Mouse (Mus musculus): ENCODE results near the gene Kazn.

Kazn gene

GRCm38 (mm10) chr4:142057529-142058216 lies 181.5 kb downstream of the Kazn start:
- peak in 1 of 2 experiments; percentile 42 for DNase-seq (ENCODE audit: low spot score in 2 of 2)

DNA sequence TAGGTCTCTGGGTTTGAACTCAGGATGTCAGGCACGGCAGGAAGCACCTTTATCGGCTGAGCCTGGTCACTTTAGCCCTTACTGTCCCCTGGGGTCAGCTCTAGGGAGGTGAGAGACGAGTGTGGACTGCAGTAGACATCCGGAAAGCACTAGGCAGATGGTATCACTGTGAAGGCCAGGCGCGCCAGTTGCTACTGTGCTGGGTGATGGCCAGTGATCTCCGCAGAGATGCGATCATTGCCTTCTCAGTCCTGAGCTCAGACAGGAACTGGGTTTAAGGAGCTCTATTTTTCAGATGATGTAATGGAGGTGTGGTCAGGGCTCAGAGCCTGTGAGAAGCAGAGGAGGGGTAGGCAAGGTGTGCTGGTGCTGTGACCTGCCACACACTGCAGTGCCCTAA lies 183.6 kb downstream of the Kazn start:
- DNase-seq (ENCODE audit: low spot score in 2 of 2), result no peak

DNA sequence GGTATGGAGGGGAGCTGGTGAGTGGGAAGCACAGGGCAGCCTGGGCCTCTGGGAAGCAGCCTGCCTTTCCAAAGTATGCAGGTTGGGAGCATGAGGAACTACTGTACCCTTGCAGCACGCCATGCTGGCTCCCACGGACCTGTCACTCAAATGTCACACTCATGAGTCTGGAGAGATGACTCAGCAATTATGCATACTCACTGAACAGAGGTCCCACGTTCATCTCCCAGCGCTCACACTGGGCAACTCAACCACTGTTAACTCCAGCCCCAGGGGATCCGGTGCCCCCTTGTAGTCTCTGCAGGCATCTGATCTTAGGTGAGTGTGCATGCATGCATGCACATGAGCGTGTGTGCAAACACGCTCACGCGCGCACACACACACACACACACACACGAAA lies 184.6 kb downstream of the Kazn start:
- no peak for DNase-seq (ENCODE audit: low spot score in 2 of 2)

DNA sequence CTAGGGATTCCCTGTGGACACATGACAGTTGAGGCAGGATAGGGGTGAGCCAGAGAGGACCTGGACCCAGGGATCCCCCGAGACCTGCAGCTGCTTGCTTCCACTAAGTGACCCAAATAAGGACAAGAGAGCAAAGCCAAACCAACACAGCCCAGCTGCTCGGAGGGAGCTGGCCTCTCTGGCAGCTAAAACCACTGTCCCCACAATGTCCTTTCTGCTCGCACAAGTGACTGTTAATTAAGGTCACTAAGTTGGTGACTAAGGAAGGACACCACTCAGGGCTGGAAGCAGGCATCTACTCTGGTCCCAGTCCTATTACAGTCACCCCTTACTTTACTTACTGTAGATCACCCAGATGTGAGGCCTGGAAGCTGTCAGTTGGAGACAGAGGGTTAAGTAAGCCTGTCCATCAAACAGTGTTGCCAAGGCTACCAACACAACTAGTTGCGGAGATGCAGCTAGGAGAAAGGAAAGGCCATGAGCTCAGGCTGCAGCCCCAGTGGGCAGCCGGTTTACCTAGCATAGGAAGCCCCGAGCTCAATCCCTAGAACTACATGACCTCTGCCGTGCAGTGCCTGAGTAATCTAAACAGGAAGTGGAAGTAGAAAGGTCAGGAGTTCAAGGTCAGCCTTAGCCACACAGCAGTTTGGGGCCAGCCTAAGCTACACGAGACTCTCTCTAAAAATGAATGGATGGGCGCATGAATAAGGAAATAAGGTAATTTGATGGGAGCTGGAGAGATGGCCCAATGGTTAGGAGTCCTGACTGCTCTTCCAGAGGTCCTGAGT lies 185.3 kb downstream of the Kazn start:
- no peak for DNase-seq (ENCODE audit: low spot score in 2 of 2)

- no peak for DNase-seq (ENCODE audit: low spot score in 2 of 2)
Observed at GRCm38 (mm10) chr4:142053261-142053660, 185.9 kb downstream of the Kazn start.

DNA sequence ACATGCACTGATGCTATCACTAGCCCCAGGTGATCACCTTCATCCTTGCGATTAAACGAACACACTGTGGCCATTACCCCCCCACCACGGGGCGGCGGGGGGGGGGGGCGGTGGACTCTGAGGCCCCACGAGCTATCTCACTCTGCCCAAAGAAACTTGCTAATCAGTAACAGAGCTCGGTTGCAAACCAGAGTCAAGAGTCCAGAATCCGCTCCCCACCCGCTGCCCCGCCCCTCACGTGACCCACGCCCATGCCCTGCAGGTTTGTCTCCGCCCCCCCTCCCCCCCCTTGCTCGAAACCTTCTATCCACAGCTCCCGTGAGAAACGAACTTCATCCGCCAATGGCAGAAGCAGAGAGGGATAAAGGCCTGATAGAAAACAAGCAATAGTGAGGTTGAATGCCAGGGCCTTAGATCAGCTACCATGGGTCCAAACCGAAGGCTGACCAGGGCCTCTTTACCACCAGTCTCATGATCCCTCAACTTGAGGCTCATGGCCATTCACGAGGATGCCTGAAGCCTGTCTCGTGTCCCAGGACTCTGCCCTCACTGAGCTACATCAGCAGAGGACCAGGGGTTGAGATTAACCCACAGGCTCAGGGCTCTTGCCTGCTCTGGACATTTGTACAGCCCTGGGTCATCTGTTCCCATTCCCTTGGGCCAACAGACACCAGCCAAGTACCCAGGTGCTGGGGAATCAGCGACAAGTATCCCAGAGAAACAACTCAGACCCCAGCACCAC lies 186.6 kb downstream of the Kazn start:
- no peak for DNase-seq (ENCODE audit: low spot score in 2 of 2)
